Mouse (Mus musculus): ENCODE data around the gene Dip2b.
A peak's percentile ranks its signal among the peaks of the same experiment; 100 is the strongest.

Dip2b gene

DNA sequence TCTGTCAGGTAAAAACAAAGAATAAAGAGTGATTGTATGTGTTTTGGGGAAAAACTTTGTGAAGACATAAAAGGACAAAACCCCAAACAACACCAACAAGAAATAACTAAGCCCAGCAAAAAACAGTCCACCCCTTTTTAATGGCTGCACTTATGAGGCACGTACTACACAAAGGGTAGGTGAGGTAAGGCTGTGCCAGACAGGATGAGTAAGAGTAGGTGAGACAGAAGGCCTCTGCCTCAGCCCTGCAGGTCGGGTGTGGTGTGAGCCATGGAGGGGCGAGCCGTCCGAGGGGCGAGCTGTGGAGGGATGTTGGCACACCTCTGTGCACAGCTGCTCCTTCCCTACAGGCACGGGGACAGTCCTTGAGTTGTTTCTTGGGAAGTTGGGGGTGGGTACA, 12.5 kb downstream of the Dip2b start:
- no peak for DNase-seq (ENCODE audit: low read depth, low spot score)

DNA sequence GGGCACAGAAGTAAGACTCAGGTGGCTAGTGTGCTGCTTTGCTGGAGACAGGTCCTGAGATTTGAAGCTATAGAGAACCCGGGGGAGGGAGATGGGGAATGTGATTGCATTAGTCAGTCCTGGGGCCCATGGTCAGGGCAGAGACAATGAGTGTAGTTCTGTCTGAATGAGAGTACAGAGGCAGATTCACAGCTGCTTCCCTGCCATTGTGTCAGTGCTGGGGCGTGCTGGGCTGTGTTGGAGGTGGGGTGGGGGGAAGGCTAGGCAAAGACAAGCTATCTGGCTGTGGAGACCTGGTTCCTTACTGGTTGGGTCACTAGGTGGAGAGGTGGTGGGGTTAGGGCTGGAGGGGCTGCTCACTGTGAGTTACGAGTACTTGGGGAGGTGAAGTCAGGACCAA, 14.3 kb downstream of the Dip2b start:
- no peak for DNase-seq (ENCODE audit: low read depth, low spot score)

DNA sequence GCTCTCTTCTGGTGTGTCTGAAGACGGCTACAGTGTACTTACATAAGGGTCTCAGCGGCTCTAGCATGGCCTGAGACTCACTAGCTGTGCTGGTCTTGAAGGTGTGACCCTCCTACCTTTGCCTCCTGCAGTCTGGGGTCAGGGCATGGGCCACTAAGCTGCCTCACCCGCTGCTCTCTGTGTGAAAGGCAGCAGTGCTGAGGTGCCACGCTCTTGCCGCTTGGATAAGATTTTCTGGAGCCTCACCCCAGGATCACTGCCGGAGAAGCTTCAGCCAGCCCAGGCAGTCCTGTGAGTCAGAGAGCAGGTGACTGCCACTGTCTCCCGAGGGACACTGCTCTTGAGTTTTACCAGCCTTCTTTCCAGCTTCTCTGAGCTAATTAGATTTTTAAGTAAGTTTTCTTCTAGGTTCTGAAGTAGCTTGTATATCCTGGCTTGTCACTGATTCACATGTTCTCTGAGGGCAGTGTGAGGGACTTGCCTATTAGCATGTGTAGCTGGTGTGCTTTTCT, 18.0 kb downstream of the Dip2b start:
- DNase-seq (ENCODE audit: low read depth, low spot score) = no peak

DNA sequence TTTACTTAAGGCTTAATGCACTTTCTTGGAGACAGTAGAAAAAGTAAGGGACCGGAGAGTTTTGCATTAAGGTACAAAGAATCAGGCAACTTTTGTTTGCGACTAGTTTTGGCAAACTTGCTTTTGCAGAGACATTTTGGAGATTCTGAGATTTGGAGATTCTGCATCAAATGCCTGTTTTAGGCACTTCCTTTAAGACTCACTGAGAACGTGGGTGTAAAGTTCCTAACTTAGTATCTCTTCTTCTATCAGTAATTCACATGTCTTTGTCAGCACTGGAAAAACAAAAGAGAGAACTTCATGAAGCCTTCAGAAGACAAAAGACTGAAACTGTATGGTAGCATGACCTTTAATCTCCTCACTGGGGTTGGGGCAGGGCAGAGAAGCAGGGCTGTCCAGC, 19.2 kb downstream of the Dip2b start:
- DNase-seq (ENCODE audit: low read depth, low spot score) = no peak

DNA sequence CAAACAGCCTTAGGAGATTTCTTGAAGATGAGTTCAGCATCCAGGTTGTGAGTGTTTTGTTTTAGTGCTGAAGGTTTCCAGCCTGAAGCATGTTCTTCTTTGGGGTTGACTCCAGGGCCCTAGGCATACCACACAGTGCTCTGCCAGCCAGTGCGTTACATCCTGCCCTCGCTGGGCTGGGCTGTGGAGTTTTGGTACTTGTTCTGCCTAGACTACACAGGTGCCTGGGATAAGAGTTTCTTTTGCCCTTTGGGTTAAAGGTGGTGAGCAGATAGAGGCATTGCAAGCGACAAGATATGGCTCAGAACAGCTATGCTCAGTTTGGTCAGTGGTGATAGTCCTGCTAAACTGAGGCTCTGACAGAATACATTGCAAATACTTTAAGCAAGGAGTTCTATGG, 19.7 kb downstream of the Dip2b start:
- no peak for DNase-seq (ENCODE audit: low read depth, low spot score)

DNA sequence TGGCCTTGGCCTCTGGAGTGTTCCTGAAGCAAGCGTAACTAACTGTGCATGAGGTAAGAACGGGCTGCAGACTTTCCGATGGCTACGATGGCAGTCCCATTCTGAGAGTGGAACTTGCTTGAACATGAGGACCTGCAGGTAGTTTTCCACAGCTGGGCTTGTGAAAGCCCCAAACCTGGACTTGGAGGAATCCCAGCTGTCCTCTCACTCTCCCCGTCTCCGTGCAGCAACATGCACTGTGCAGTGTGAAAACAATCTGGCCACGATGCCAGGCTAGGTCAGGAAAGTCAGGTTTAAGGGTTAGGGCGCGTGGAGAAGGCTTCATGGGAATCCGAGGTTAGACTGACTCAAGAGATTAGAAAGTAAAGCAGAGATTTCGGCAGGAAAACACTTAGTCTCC, 20.4 kb downstream of the Dip2b start:
- no peak for DNase-seq (ENCODE audit: low read depth, low spot score)

DNA sequence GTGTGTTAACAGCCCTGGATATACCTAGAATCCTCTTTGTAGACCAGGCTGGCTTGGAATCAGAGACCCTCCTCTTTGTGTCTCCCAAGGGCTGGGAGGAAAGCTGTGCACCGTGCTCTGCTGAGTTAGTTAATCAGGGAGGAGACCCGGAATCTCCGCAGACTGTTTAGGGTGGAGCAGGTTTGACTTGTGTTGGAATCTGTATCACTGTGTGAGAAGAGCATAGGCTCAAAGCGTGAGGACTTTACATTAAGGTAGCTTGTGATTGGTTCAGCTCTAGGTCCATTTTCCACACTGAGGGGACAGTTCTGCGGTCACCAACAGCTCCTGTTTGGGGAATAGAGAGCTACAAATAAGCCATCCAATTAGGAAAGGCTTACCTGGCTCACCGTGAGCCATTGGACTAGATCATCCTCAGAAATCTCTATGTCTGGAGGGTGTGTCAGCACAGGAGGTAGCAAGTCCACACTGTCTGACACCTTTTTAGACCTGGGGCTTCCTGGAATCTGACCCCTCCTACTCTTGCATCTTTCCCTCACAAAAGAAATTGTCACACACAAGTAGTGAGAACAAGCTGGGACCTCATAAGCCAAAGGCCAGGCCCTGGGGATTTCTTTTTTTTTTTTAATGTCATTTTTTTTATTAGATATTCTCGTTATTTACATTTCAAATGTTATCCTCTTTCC, 21.3 kb downstream of the Dip2b start:
- DNase-seq (ENCODE audit: low read depth, low spot score) = no peak

DNA sequence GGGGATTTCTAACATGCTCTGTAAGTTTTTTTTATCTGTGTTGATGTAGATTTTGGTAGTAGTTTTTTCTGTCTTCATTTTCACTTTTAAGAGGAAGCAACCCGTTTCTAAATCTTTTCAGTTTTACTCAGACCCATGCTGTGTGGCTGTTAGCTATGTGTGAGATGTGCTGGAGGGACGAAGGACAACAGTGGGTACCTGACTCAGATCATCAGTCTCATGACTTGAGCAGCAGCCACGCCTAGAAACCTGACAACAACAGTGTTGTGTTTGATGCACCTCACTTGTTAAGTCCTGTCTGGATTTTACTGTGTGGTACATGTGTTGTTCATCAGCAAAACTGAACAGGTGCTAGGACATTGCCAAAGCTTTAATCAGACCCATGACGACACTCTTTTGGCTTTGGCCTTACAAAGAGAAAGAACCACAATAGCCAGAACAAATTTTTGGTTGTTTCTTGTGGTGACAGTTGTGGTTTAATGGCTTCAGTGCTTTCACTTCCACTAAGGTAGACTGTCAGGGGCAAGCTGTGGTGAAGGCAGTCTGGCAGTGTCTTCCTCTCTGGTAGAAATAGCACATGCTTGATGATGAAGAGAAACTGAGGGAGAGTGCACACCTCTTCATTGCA, 22.2 kb downstream of the Dip2b start:
- DNase-seq (ENCODE audit: low read depth, low spot score) = no peak

DNA sequence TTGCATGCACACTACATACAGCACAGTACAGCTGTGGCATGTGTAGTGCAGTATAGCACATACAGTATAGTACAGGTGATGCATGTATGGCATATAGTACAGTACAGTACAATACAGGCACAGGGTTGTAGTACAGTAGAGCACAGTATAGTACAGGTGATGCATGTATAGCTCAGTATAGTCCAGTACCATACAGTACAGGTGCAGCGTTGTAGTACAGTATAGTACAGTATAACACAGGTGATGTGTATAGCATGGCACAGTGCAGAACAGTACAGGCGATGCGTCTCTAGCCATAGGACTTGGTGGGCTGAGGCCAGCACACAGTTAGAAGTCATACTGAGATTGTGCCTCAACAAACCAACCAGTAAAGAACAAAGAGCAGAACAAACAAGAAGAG, 22.9 kb downstream of the Dip2b start:
- no peak for DNase-seq (ENCODE audit: low read depth, low spot score)

DNA sequence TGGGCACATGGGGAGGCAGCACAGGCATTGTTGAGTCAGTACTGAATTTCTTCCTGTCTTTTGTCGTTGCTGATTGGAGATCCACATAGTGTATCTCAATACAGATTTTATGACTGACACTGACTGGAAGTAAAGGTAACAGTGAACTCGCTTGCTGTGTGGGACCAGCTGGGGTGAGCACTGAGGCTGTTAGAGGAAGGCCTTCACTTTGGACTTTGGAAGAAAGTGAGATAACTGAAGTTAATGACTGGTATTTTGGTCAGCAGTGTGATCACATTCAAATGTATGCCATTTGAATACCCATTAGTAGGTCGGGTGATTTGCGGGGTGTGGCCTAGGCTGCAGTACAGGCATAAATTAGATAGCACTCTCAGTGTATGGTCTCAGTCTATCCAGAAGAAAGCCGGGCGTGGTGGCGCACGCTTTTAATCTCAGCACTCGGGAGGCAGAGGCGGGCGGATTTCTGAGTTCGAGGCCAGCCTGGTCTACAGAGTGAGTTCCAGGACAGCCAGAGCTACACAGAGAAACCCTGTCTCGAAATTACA, 24.8 kb downstream of the Dip2b start:
- DNase-seq (ENCODE audit: low read depth, low spot score) = no peak

DNA sequence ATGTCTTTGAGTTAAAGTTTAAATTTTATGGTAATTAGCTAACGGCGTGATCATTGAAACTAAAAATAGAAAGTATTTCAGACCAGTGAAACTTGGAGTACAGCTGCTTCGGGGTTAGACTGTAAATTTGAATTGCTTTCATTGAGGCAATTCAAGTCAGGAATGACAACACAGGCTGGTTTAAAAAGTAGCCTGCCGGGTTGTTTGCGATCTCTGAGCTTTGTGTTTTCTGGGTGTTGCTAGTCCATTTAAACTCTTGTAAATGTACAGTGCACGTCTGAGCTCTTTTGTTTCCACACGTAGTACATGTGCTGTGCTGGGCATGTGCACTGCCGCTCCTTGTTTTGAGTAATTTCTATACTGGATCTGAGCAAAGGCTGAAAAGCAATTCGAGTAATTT, 28.2 kb downstream of the Dip2b start:
- DNase-seq (ENCODE audit: low read depth, low spot score) = no peak

DNA sequence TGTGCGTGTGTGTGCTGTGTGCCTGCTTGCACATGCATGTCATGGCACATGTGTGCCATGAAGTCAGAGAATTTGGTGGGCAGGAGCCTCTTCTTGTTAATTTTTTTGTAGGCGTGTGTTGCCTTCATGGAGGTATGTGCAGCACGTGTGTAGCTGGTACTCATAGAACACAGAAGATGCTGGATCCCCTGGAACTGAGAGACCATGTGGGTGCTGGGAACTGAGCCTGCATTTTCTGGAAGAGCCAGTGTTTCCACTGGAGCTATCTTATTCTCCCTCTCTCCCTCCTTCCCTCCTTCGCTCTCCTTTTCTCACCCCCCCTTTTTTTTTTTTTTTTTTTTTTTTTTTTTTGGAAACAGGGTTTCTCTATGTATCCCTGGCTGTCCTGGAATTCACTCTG, 30.6 kb downstream of the Dip2b start:
- DNase-seq (ENCODE audit: low read depth, low spot score) = no peak

DNA sequence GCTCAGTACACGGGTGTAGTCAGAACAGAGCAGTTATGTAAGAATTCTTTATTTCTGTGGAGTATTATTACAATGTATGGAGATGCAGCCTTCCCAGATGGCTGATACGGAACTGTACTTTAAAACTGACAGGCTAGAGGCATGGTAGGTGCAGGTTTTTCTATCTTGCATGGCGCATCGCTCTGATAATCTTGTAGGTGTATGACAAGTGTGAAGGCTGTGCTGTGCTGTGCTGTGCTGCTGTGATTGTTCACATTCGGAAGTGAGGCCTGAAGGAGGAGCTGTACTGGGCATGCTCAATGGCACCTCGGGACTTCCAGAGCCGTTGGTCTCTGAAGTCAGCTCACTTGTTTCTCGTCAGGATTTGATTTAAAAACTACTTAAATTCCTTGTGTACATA, 31.6 kb downstream of the Dip2b start:
- DNase-seq (ENCODE audit: low read depth, low spot score) = no peak

DNA sequence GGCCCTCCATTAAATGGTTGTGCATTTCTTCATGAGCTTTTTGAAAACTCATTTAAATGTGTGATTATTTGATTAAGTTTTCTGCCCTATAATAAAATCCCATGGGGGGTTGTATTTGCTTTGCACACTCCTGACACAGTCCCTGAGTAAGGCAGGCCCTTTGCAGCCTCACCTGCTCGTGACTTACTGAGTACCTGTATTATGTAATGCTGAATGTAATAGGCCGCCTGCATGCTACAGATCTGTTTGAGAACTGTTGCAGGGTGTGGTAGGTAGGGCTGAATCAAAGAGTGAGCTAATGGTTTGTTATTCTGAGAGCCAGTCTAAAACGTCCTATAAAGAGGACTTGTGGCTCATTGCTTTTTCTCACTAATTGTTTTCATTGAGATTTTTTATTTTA, 33.4 kb downstream of the Dip2b start:
- DNase-seq (ENCODE audit: low read depth, low spot score) = no peak

DNA sequence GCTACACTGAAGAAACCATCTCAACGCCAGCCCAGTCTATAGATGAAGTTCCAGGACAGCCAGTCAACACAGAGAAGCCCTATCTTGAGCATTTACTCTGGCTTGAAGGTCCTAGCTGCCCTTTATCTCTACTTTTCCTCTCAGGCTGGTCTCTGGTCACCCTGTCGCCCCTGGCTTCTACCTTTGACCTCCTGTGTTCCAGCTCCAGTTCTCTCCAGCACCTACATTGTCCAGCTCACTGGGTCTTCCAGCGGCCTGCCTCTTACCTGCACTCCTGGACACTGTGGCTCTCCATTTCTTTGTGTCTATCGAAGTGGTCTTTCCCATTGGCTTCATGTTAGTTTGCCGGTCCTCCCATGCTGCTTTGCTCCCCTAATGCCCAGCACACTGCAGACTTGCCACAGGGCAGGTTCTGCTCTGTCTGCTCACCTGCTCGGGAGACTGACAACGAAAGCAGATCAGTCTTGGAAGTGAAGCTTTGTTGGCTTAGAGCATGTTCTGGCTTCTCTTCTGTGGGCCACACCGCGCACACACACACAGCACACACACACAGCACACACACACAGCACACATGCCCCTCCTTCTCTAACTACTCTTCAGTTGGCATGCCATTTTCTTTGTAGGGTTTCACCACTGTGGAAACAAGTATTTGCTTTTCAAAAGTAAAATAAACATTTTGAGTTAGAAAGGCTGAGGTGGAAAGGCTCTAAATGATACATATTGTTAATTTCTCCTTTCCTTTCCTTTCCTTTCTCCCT, 35.4 kb downstream of the Dip2b start:
- no peak for DNase-seq (ENCODE audit: low read depth, low spot score)

DNA sequence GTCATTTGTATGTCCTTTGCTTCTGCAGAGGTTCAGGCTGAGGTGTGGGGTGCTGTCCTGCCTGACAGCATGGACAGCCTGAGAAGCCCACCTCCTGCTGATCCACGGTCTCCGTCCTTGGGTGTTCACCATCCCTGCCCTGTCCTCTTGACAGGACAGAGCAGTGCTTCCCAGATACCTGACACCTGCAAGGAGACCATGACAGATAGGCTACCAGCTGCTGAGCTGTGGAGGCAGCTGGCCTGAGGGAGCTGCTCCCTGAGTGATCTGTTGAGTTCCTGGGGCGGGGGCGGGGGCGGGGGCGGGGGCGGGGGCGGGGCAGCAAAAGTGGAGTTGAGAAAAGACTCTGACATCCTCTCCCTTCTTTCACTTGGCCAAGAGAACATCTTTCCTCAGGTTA, 36.3 kb downstream of the Dip2b start:
- DNase-seq (ENCODE audit: low read depth, low spot score) = peak; percentile 56

DNA sequence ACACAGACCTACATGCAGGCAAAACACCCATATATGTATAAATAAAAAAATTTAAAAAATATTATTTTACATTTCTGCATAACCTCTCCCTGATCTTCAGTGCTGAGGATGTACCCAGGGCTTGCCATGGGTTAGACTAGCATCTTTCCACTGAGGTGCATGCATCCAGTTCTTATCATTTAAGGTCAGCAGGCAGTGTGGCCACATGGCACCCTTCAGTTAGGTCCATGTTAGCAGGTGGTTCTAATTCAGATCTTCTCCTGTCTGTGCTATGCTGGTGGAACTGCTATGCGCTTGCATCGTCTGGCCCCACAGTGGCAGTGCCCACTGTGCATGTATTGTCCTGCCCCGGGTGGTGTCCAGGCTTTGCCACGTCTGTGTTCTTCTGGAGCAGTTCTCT, 37.9 kb downstream of the Dip2b start:
- no peak for DNase-seq (ENCODE audit: low read depth, low spot score)

DNA sequence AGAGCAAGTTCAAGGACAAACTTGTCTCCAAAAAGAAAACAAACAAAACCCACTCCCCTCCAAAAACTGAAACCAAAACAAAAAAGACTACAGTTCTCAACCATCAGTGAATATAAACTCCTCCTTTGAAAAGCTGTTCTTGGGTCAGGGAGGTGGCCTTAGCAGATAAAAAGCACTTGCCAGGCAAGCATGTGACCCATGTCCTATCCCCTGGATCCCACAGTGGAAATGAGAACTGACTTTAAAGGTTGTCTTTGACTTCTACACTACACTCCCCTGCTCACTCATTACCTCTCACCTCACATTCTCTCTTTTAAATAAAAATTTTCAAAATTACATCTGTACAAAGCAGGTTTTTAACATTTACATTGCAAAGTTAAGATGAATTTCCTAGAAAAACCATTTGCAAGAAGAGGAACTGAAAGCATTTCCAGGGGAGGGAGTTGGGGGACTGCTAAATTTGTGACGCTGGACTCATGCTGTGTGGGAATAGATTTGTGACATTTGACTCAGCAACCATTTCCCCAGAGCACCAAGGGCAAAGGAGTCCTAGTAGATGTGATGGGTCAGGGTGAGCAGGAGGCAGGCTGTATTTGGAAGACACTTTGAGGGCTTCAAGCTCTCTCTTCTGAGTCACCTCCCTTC, 42.5 kb downstream of the Dip2b start:
- no peak for DNase-seq (ENCODE audit: low read depth, low spot score)

DNA sequence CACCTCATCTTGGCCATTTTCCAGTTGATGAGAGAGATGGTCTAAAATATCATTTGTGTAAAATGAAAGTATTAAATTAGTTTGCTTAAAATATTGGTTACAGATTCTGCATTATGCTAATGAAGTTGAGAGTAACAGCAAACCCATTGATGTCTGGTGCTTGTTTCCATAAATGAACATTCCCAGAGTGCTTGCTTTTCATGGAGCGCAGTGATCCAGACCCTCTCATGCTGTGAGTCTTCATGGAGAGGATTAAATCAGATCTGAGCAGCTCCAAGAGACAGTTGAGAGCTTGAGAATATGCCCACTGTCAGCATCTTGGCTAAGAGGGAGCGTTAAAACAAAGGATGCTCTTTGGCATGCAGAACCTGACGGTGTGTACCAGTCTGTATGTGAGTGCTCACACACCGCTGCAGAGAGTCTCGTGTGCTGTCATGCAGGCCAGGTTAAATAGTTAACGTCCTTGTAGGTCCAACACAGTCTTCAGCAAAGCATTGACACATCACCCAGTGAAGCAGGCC, 43.1 kb downstream of the Dip2b start:
- DNase-seq (ENCODE audit: low read depth, low spot score) = no peak

DNA sequence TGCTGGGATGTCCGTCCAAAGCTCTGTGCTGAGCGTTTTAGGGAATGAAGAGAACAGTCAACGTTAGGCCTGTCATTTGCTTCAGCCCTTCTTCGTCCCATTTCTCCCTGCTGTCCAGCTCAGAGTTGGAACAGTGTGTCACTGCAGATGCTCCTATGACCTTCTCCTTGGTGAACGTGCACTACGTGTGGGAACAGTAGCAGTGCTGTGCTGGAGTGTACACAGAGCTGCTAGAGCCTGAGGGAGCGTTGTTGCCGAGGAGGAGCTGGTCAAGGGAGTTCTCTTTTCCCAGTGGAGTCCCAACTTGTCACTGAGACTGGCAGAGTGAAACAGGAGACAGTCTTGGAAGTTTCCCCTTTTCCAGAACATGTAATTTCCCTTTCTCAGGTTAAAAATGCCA, 43.6 kb downstream of the Dip2b start:
- no peak for DNase-seq (ENCODE audit: low read depth, low spot score)

DNA sequence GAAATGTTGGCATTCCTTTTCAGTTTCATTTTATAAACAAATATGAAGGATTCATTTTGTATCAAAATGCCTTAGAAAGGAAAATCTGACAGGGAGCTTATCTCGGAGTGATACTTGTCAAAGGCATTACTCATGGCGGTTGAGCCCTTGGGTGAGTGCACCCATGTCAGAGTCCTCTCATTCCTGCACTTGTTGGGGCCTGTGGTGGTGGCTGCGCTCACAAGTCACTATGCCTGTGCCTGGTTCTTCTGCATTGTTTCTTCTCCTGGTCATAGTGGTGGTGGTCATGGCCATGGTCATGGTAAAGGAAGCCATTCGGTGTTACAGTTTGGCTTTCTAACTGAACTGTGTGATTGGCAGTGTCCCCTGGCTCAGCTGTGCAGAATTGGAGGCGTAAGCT, 44.3 kb downstream of the Dip2b start:
- DNase-seq (ENCODE audit: low read depth, low spot score) = no peak

DNA sequence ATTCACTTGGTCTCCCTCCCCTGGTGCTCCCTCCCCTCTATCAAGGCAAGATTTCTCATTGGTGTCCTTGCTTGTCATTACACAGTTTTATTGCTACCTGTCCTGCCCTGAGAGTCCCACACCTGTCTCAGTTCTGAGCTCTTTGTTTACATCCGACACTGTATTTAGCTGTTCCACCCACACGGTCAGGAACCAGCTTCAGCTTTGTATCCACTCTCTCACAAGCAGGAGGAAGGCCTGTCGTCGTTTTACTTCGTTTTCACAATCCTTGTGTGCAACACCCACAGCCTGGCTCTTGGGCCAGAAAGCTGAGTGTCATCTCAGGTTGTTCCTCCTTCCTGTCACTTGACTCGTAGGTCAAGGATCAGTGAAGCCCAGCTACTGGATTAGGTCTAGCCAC, 45.4 kb downstream of the Dip2b start:
- DNase-seq (ENCODE audit: low read depth, low spot score) = no peak
